Mouse (Mus musculus) kidney, adult 2 months (tissue): ENCODE measurements around the gene Slc6a1. TPM values are rescaled to one million over a fixed set of nuclear protein-coding genes. Genes with fewer than 3 reads are reported as not detected.
A peak's percentile ranks its signal among the peaks of the same experiment; 100 is the strongest.

ENCODE experiments used
- DNase-seq: peaks from one replicate; pipeline ENCODE4 v3.0.0; 2021
- H3K27ac ChIP-seq: fragments of 200-500 bp; 2 replicates; pipeline ENCODE4 v1.5.1; 2012; ENCODE audit warnings: low read depth, low read length, control low read depth, inconsistent platforms; ENCODE audit not compliant: insufficient read depth
- H3K27me3 ChIP-seq: fragments of 200-500 bp; replicated peaks from 2 replicates; pipeline ENCODE4 v1.6.1; 2012; ENCODE audit warnings: mild to moderate bottlenecking, moderate library complexity, low read length, inconsistent platforms; ENCODE audit not compliant: control insufficient read depth, insufficient read depth
- H3K36me3 ChIP-seq: fragments of 200-500 bp; 2 replicates; pipeline ENCODE4 v1.6.1; 2012; ENCODE audit warnings: mild to moderate bottlenecking, moderate library complexity, low read length, inconsistent platforms; ENCODE audit not compliant: control insufficient read depth, insufficient read depth
- H3K4me1 ChIP-seq: fragments of 200-500 bp; 2 replicates; pipeline ENCODE4 v1.6.1; 2011; ENCODE audit warnings: low read length; ENCODE audit not compliant: control insufficient read depth, insufficient read depth
- H3K4me3 ChIP-seq: fragments of 200-500 bp; 2 replicates; pipeline ENCODE4 v1.5.1; 2011; ENCODE audit warnings: mild to moderate bottlenecking, low read depth, low read length, control low read depth; ENCODE audit not compliant: insufficient read depth
- CTCF ChIP-seq: fragments of 200-500 bp; conservative IDR thresholded peaks from 2 replicates; pipeline ENCODE4 v1.5.1; 2011; ENCODE audit warnings: low read depth, mild to moderate bottlenecking, control low read depth, low read length, moderate library complexity, mixed read lengths; ENCODE audit not compliant: insufficient read depth, insufficient read length
- POLR2A ChIP-seq: fragments of 200-500 bp; IDR thresholded peaks from one replicate; pipeline ENCODE4 v1.6.1; 2011; ENCODE audit warnings: low read depth, low read length, control low read depth
- WGBS: fragments of 180-500 bp; shearing (Covaris S2); methylation state at CpG from one replicate; pipeline ENCODE4 v1.1.7; 2018; 5-methylcytosine and 5-hydroxymethylcytosine counted together
- polyA plus RNA-seq: library from polyadenylated mRNA; depleted of rRNA; stranded (reverse); fragments of >200 nt; gene quantifications from 2 replicates; pipeline ENCODE4 v1.2.3, GENCODE M21; 2012; rRNA removed

Gene Slc6a1
- 0.03 and 0.19 TPM in 2 replicates for polyA plus RNA-seq

- Histone ChIP-seq H3K4me1 (no peaks in the 10 kb centered on the region), H3K27ac (no peak within 1 kb of the TSS), H3K27me3 (no peaks in the 10 kb centered on the region), H3K36me3 (no peaks in the 10 kb centered on the region), H3K4me3 (no peak within 1 kb of the TSS)
- 3% methylated on average over 51 of the region's 51 CpGs for WGBS
- TF ChIP-seq CTCF (no peak), POLR2A (no peak)
- peak; percentile 15 for DNase-seq
Observed at GRCm38 (mm10) chr6:114282469-114283277, at the start of gene Slc6a1. Gene Slc6a1 (plus strand): TSS chr6:114282635.

- H3K36me3 ChIP-seq: no peaks in the 10 kb centered on the region
- H3K4me3 ChIP-seq: no peak overlapping the region
- no peak for DNase-seq
- H3K4me1 ChIP-seq: no peaks in the 10 kb centered on the region
- H3K27ac ChIP-seq: no peak overlapping the region
- no peak for TF ChIP-seq CTCF
- TF ChIP-seq POLR2A: no peak
- 33% methylated on average over 6 of the region's 6 CpGs for WGBS
- H3K27me3 ChIP-seq: no peaks in the 10 kb centered on the region
Observed at GRCm38 (mm10) chr6:114238892-114239644, 43.4 kb upstream of the Slc6a1 start.

DNA sequence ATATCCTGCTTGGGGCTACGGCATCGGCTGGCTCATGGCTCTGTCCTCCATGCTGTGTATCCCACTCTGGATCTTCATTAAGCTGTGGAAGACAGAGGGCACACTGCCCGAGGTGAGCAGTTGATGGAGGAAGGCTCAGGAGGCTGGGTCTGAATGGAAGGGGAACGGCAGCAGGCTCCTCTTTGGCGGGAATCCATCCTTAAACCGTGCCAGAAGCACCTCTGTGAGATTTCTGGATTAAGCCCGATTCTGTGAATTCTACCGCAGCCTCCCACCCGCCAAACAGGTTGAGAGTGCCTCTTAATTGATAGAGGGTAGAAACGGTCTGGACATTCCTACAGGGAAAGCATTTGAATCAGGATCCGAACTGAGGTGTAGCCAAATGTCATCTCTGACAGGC lies 36.8 kb upstream of the Slc6a1 start:
- H3K4me1 ChIP-seq: no peaks in the 10 kb centered on the region
- no peak for TF ChIP-seq CTCF
- TF ChIP-seq POLR2A: no peak
- 68% methylated on average over 11 of the region's 11 CpGs for WGBS

GRCm38 (mm10) chr6:114250311-114250710 lies 32.1 kb upstream of the Slc6a1 start:
- WGBS: 4% methylated on average over 5 of the region's 5 CpGs
- Histone ChIP-seq H3K4me3 (no peak overlapping the region), H3K36me3 (no peaks in the 10 kb centered on the region), H3K27me3 (no peaks in the 10 kb centered on the region), H3K27ac (no peak overlapping the region), H3K4me1 (no peaks in the 10 kb centered on the region)
- no peak for TF ChIP-seq POLR2A
- peak; percentile 94 for TF ChIP-seq CTCF
- peak; percentile 74 for DNase-seq

More for the DNA sequence above, 36.8 kb upstream of the Slc6a1 start:
- Histone ChIP-seq H3K36me3 (no peaks in the 10 kb centered on the region), H3K4me3 (no peak overlapping the region), H3K27me3 (no peaks in the 10 kb centered on the region), H3K27ac (no peak overlapping the region)
- no peak for DNase-seq

DNA sequence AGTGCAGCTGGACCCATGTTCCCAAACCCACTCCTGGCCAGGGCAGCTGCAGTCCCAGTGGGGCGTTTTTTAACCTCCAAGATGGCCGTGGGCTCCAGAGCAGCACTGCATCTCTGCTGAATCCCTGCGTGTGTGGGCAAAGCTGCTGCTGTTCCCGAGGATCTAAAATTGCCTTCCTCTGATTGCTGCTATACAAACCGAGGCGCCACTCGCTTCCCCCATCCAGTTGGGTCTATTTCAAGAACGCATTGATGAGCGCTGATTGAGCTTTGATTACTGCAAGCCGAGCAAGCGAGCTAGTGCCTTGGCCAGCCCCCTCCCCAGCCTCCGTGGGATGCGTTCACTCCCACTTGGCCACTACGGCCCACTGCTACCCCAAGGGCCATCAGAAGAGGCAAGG lies 27.5 kb upstream of the Slc6a1 start:
- Histone ChIP-seq H3K27me3 (no peaks in the 10 kb centered on the region), H3K36me3 (no peaks in the 10 kb centered on the region), H3K27ac (no peak overlapping the region), H3K4me1 (no peaks in the 10 kb centered on the region), H3K4me3 (no peak overlapping the region)
- DNase-seq: no peak
- TF ChIP-seq POLR2A: no peak
- no peak for TF ChIP-seq CTCF
- WGBS: 45% methylated on average over 14 of the region's 14 CpGs

GRCm38 (mm10) chr6:114257762-114258361 lies 24.6 kb upstream of the Slc6a1 start:
- TF ChIP-seq CTCF (no peak), POLR2A (no peak)
- Histone ChIP-seq H3K27ac (no peak overlapping the region), H3K36me3 (no peaks in the 10 kb centered on the region), H3K4me1 (no peaks in the 10 kb centered on the region), H3K4me3 (no peak overlapping the region), H3K27me3 (no peaks in the 10 kb centered on the region)
- WGBS: 72% methylated on average over 1 of the region's 1 CpGs
- DNase-seq: no peak

- no peak for TF ChIP-seq POLR2A
- no peak for TF ChIP-seq CTCF
- DNase-seq: no peak
- Histone ChIP-seq H3K27me3 (no peaks in the 10 kb centered on the region), H3K4me3 (no peak overlapping the region), H3K4me1 (no peaks in the 10 kb centered on the region), H3K27ac (no peak overlapping the region), H3K36me3 (no peaks in the 10 kb centered on the region)
- 62% methylated on average over 3 of the region's 3 CpGs for WGBS
Observed at GRCm38 (mm10) chr6:114258661-114259193, 23.7 kb upstream of the Slc6a1 start.
